Mouse (Mus musculus): ENCODE results near the gene Gbgt1. TPM values are rescaled to one million over a fixed set of nuclear protein-coding genes. Genes with fewer than 3 reads are reported as not detected.

Gbgt1 gene
- total RNA-seq, 4 experiments from 2014 or later = 2.9 to 4.4 (median 3.5) TPM

- DNase-seq (ENCODE audit: low spot score in 2 of 2) = no peak
Measured at GRCm38 (mm10) chr2:28546560-28546959, 49.9 kb downstream of the Gbgt1 start.

DNA sequence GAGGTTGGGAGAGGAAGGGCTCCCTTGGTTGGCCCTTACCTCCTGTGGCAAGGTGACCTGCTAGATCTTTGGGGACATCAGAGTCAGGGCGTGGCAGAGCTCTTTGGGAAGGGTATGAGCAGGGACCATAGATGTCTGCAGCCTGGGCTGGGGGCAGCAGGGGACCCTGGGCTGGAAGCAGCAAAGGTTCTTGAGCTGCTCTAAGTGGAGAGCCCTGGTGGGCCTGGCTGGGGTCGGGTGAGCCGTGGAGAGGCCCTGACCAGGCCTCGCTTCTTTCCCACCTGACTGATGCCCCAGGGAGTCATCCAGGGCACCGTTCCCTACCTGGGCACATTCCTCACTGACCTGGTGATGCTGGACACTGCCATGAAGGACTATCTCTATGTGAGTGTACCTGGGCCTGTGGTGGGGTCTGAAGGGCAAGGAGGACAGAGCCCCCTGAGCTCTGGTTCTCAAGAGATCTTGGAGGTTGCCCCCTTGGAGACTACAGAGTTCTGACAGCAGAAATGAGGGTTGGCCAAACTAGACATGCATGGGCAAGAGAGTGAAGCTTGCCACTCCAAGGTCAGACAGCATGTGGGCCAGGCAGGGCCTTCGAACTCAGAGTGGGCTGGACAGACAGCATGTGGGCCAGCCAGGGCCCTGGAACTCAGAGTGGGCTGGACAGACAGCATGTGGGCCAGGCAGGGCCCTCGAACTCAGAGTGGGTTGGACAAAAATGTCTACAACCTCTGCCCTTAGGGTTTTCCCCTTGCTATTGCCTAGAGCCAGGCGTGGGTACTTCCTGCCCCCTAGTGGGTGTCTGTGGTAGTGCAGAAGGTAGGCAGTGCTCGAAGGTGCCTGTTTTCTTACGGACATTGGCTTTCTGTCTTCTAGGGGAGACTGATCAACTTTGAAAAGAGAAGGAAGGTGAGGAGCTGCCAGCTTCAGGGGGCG lies 50.8 kb downstream of the Gbgt1 start:
- no peak for DNase-seq (ENCODE audit: low spot score in 2 of 2)

- DNase-seq (ENCODE audit: low spot score in 2 of 2) = no peak
Measured at GRCm38 (mm10) chr2:28549157-28549556, 52.5 kb downstream of the Gbgt1 start.

DNA sequence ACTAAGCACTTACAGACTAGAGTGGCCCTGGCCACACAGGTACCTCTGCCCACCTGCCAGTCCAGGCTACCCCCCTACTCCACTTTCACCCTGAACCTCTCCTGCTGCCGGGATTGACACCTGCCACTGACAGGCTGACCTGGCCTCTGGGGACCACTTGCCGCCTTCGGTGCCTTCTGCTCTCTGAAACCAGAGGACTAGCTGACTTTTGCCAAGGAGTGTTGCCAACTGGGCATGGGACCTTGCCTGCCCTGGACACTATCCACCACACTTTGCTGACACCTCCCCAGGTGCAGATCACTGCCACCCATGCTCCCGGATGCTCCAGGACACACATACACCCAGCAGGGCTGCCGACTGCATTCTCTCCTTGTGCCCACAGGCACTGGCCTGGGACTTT lies 55.6 kb downstream of the Gbgt1 start:
- no peak for DNase-seq (ENCODE audit: low spot score in 2 of 2)

Other genes starting within 250 kb of the Gbgt1 start
- gene Ppp1r26, start 50.1 kb upstream of the Gbgt1 start, total RNA-seq (2022) = 10 to 100 TPM; 23.4 to 29.3 (median 26.5) TPM
- 1 to 10 TPM; 2.4 to 6.3 (median 3.1) TPM for gene 1700007K13Rik, start 30.6 kb upstream of the Gbgt1 start, total RNA-seq (2022)
- 10 to 100 TPM; 37.5 to 40.1 (median 38.5) TPM for gene Mrps2, start 28.8 kb upstream of the Gbgt1 start, total RNA-seq (2022)
- gene Gm10134, start 9.2 kb downstream of the Gbgt1 start, total RNA-seq (2022) = 1 to 10 TPM in 2 of 4 experiments, not detected in 2; 1.7 to 3.6 TPM
- gene Ralgds, start 16.2 kb downstream of the Gbgt1 start, total RNA-seq (2022) = 100 to 1,000 TPM in 1 of 4 experiments, 10 to 100 TPM in 3; 89.1 to 103 (median 96.7) TPM
- not detected for gene Cel, start 66.5 kb downstream of the Gbgt1 start, total RNA-seq (2022)
- 10 to 100 TPM; 18.0 to 19.4 (median 19.2) TPM for gene Gtf3c5, start 86.9 kb downstream of the Gbgt1 start, total RNA-seq (2022)
- not detected for gene Gfi1b, start 125.1 kb downstream of the Gbgt1 start, total RNA-seq (2022)
- gene Tsc1, start 144.3 kb downstream of the Gbgt1 start, total RNA-seq (2022) = 10 to 100 TPM; 54.1 to 61.6 (median 57.4) TPM
- gene Spaca9, start 202.8 kb downstream of the Gbgt1 start, total RNA-seq (2022) = 1 to 10 TPM in 2 of 4 experiments, under 1 TPM in 2; 0.55 to 2.1 (median 1.1) TPM
- gene Ak8, start 203.3 kb downstream of the Gbgt1 start, total RNA-seq (2022) = 1 to 10 TPM; 1.7 to 2.6 (median 2.4) TPM

Data from left cerebral cortex, adult 8-10 months (tissue).